Mouse (Mus musculus) midbrain, embryonic 14.5 days (tissue): ENCODE results near the gene Lrch1. TPM values are rescaled to one million over a fixed set of nuclear protein-coding genes. Genes with fewer than 3 reads are reported as not detected.
A peak's percentile ranks its signal among the peaks of the same experiment; 100 is the strongest.

Experiments used
- ATAC-seq: fragments of 200-750 bp; cut with Nextera tagmentation; 2 replicates; pipeline ENCODE4 v1.8.0; 2017; ENCODE audit warnings: moderate number of reproducible peaks, moderate library complexity; ENCODE audit not compliant: low FRiP score, low TSS enrichment
- DNase-seq: peaks from one replicate; pipeline ENCODE4 v3.0.0-alpha.2; 2015
- H3K27ac ChIP-seq: fragments of 300-500 bp; sonication (generic); replicated peaks from 2 replicates; pipeline ENCODE4 v1.5.1; 2014; ENCODE audit warnings: mild to moderate bottlenecking, low read depth, low read length, moderate library complexity
- H3K27me3 ChIP-seq: fragments of 300-500 bp; sonication (generic); 2 replicates; pipeline ENCODE4 v1.6.1; 2014; ENCODE audit warnings: low read length, control low read depth, mixed read lengths; ENCODE audit not compliant: control insufficient read depth, insufficient read depth
- H3K36me3 ChIP-seq: fragments of 300-500 bp; sonication (generic); 2 replicates; pipeline ENCODE4 v1.6.1; 2014; ENCODE audit warnings: low read length, control low read depth; ENCODE audit not compliant: control insufficient read depth, insufficient read depth
- H3K4me1 ChIP-seq: fragments of 300-500 bp; sonication (generic); 2 replicates; pipeline ENCODE4 v1.6.1; 2014; ENCODE audit warnings: mild to moderate bottlenecking, antibody characterized with exemption, low read length, control low read depth; ENCODE audit not compliant: control insufficient read depth, insufficient read depth
- H3K4me2 ChIP-seq: fragments of 300-500 bp; sonication (generic); 2 replicates; pipeline ENCODE4 v1.6.1; 2014; ENCODE audit warnings: mild to moderate bottlenecking, low read length, moderate library complexity
- H3K4me3 ChIP-seq: fragments of 300-500 bp; sonication (generic); replicated peaks from 2 replicates; pipeline ENCODE4 v1.5.1; 2014; ENCODE audit warnings: low read depth, low read length
- H3K9ac ChIP-seq: fragments of 300-500 bp; sonication (generic); replicated peaks from 2 replicates; pipeline ENCODE4 v1.6.1; 2014; ENCODE audit warnings: mild to moderate bottlenecking, low read length, moderate library complexity
- H3K9me3 ChIP-seq: fragments of 300-500 bp; sonication (generic); 2 replicates; pipeline ENCODE4 v1.6.1; 2016; ENCODE audit warnings: low read length, control low read depth, mixed read lengths; ENCODE audit not compliant: control insufficient read depth
- WGBS: fragments of 180-500 bp; shearing (Covaris S2); extraction: QIAGEN DNeasy Blood & Tissue Kit; methylation state at CpG from one replicate; pipeline ENCODE4 v1.1.7; 2014; 5-methylcytosine and 5-hydroxymethylcytosine counted together
- polyA plus RNA-seq: library from polyadenylated mRNA; unstranded; fragments of >200 nt; fragmentation: Nextera tagmentation; extraction: Ambion mirVana; gene quantifications from 2 replicates; pipeline ENCODE4 v1.2.1, GENCODE M21; 2014

The Lrch1 gene
- polyA plus RNA-seq, 1 experiment from 2014 or later = 19.4 TPM

GRCm38 (mm10) chr14:74956702-74957101, 9.0 kb upstream of the Lrch1 start:
- no peak for DNase-seq
- no peaks in the 10 kb centered on the region for H3K9me3 ChIP-seq
- no peaks in the 10 kb centered on the region for H3K27me3 ChIP-seq
- no peak overlapping the region for H3K4me3 ChIP-seq
- no peak for ATAC-seq
- WGBS = 64% methylated on average over 2 of the region's 2 CpGs
- H3K9ac ChIP-seq = no peak overlapping the region
- no peaks in the 10 kb centered on the region for H3K4me1 ChIP-seq
- no peak overlapping the region for H3K27ac ChIP-seq
- no peak overlapping the region for H3K4me2 ChIP-seq
- no peaks in the 10 kb centered on the region for H3K36me3 ChIP-seq

- Histone ChIP-seq H3K4me3 (no peak overlapping the region), H3K4me2 (no peak overlapping the region), H3K9ac (no peak overlapping the region), H3K9me3 (no peaks in the 10 kb centered on the region), H3K27ac (no peak overlapping the region), H3K27me3 (no peaks in the 10 kb centered on the region), H3K36me3 (no peaks in the 10 kb centered on the region), H3K4me1 (no peaks in the 10 kb centered on the region)
- DNase-seq = no peak
- ATAC-seq = no peak
- WGBS = 71% methylated on average over 1 of the region's 1 CpGs
Measured at GRCm38 (mm10) chr14:74956234-74956633, 8.6 kb upstream of the Lrch1 start.

GRCm38 (mm10) chr14:74948426-74949240, 957 bp upstream of the Lrch1 start:
- Histone ChIP-seq H3K36me3 (no peaks in the 10 kb centered on the region), H3K4me1 (peaks cover 24% of the 10 kb centered on the region), H3K4me2 (peak overlapping the region; percentile 71), H3K9ac (peak overlapping the region; percentile 92; the same call in 1 of the 2 replicates), H3K27me3 (no peaks in the 10 kb centered on the region), H3K9me3 (no peaks in the 10 kb centered on the region), H3K4me3 (peak overlapping the region; percentile 88; the same call in 1 of the 2 replicates), H3K27ac (no peak overlapping the region)
- WGBS = 53% methylated on average over 14 of the region's 14 CpGs
- ATAC-seq (0 out of 2 replicates have a peak, but pooled peaks have one; percentile 24), DNase-seq (peak; percentile 81)

- peak overlapping the region; percentile 92 for H3K9ac ChIP-seq
- H3K4me1 ChIP-seq = peaks cover 24% of the 10 kb centered on the region
- ATAC-seq = no peak
- DNase-seq = no peak
- H3K4me3 ChIP-seq = peak overlapping the region; percentile 88
- peak overlapping the region; percentile 89 for H3K27ac ChIP-seq
- peak overlapping the region; percentile 71 for H3K4me2 ChIP-seq
- H3K9me3 ChIP-seq = no peaks in the 10 kb centered on the region
- WGBS = 30% methylated on average over 13 of the region's 13 CpGs
- no peaks in the 10 kb centered on the region for H3K27me3 ChIP-seq
- no peaks in the 10 kb centered on the region for H3K36me3 ChIP-seq
Measured at GRCm38 (mm10) chr14:74948014-74948396, 329 bp upstream of the Lrch1 start.

- WGBS = under 1% methylated on average over 56 of the region's 56 CpGs
- peak; percentile 78 for ATAC-seq
Measured at GRCm38 (mm10) chr14:74946751-74947375, 813 bp downstream of the Lrch1 start.

GRCm38 (mm10) chr14:74946321-74946750, 1.3 kb downstream of the Lrch1 start:
- H3K27ac ChIP-seq = peak overlapping the region; percentile 89
- H3K4me3 ChIP-seq = peak overlapping the region; percentile 88
- no peaks in the 10 kb centered on the region for H3K36me3 ChIP-seq
- H3K9me3 ChIP-seq = no peaks in the 10 kb centered on the region
- no peaks in the 10 kb centered on the region for H3K27me3 ChIP-seq
- no peak for ATAC-seq
- 3% methylated on average over 13 of the region's 13 CpGs for WGBS
- peak overlapping the region; percentile 92 for H3K9ac ChIP-seq
- DNase-seq = no peak
- peaks cover 24% of the 10 kb centered on the region for H3K4me1 ChIP-seq
- peak overlapping the region; percentile 71 for H3K4me2 ChIP-seq

More at GRCm38 (mm10) chr14:74946751-74947375, 813 bp downstream of the Lrch1 start:
- Histone ChIP-seq H3K9me3 (no peaks in the 10 kb centered on the region), H3K4me2 (peak overlapping the region; percentile 71), H3K9ac (peak overlapping the region; percentile 92), H3K27ac (peak overlapping the region; percentile 89), H3K27me3 (no peaks in the 10 kb centered on the region), H3K4me3 (peak overlapping the region; percentile 88), H3K4me1 (peaks cover 24% of the 10 kb centered on the region), H3K36me3 (no peaks in the 10 kb centered on the region)
- peak; percentile 83 for DNase-seq

GRCm38 (mm10) chr14:74945266-74946215, 2.1 kb downstream of the Lrch1 start:
- H3K27ac ChIP-seq = no peak overlapping the region
- peaks cover 24% of the 10 kb centered on the region for H3K4me1 ChIP-seq
- peak overlapping the region; percentile 92; the same call in 1 of the 2 replicates for H3K9ac ChIP-seq
- ATAC-seq (no peak), DNase-seq (no peak)
- H3K4me3 ChIP-seq = peak overlapping the region; percentile 88
- no peaks in the 10 kb centered on the region for H3K36me3 ChIP-seq
- H3K27me3 ChIP-seq = no peaks in the 10 kb centered on the region
- 87% methylated on average over 11 of the region's 11 CpGs for WGBS
- peak overlapping the region; percentile 71 for H3K4me2 ChIP-seq
- no peaks in the 10 kb centered on the region for H3K9me3 ChIP-seq

- no peak for DNase-seq
- no peak overlapping the region for H3K9ac ChIP-seq
- H3K27ac ChIP-seq = no peak overlapping the region
- ATAC-seq = no peak
- no peak overlapping the region for H3K4me3 ChIP-seq
- no peaks in the 10 kb centered on the region for H3K36me3 ChIP-seq
- H3K9me3 ChIP-seq = no peaks in the 10 kb centered on the region
- H3K27me3 ChIP-seq = no peaks in the 10 kb centered on the region
- 94% methylated on average over 7 of the region's 7 CpGs for WGBS
- H3K4me1 ChIP-seq = peaks cover 24% of the 10 kb centered on the region
- no peak overlapping the region for H3K4me2 ChIP-seq
Measured at GRCm38 (mm10) chr14:74944128-74944755, 3.4 kb downstream of the Lrch1 start.
